Mouse (Mus musculus): ENCODE data around the gene Hbp1.

Hbp1 gene

GRCm38 (mm10) chr12:31950659-31951031, 310 bp upstream of the Hbp1 start:
- no peak for DNase-seq (ENCODE audit: low read depth, low spot score)

- DNase-seq (ENCODE audit: low read depth, low spot score): peak; percentile 87
Measured at GRCm38 (mm10) chr12:31949193-31949741, 1.1 kb downstream of the Hbp1 start.

- DNase-seq (ENCODE audit: low read depth, low spot score): no peak
Measured at GRCm38 (mm10) chr12:31948101-31949000, 2.0 kb downstream of the Hbp1 start.

- DNase-seq (ENCODE audit: low read depth, low spot score): peak; percentile 69
Measured at GRCm38 (mm10) chr12:31947476-31947875, 2.9 kb downstream of the Hbp1 start.

GRCm38 (mm10) chr12:31944405-31944804, 5.9 kb downstream of the Hbp1 start:
- DNase-seq (ENCODE audit: low read depth, low spot score): no peak

- no peak for DNase-seq (ENCODE audit: low read depth, low spot score)
Measured at GRCm38 (mm10) chr12:31943020-31943654, 7.2 kb downstream of the Hbp1 start.

- no peak for DNase-seq (ENCODE audit: low read depth, low spot score)
Measured at GRCm38 (mm10) chr12:31939026-31939425, 11.3 kb downstream of the Hbp1 start.

GRCm38 (mm10) chr12:31938391-31938997, 11.8 kb downstream of the Hbp1 start:
- DNase-seq (ENCODE audit: low read depth, low spot score): no peak

- no peak for DNase-seq (ENCODE audit: low read depth, low spot score)
Measured at GRCm38 (mm10) chr12:31937613-31938012, 12.7 kb downstream of the Hbp1 start.

GRCm38 (mm10) chr12:31936657-31937300, 13.6 kb downstream of the Hbp1 start:
- no peak for DNase-seq (ENCODE audit: low read depth, low spot score)

GRCm38 (mm10) chr12:31931818-31932217, 18.5 kb downstream of the Hbp1 start:
- no peak for DNase-seq (ENCODE audit: low read depth, low spot score)

GRCm38 (mm10) chr12:31928498-31928897, 21.8 kb downstream of the Hbp1 start:
- DNase-seq (ENCODE audit: low read depth, low spot score): no peak

GRCm38 (mm10) chr12:31926661-31927061, 23.7 kb downstream of the Hbp1 start:
- DNase-seq (ENCODE audit: low read depth, low spot score): peak; percentile 35

GRCm38 (mm10) chr12:31925343-31925742, 25.0 kb downstream of the Hbp1 start:
- DNase-seq (ENCODE audit: low read depth, low spot score): no peak

- DNase-seq (ENCODE audit: low read depth, low spot score): no peak
Measured at GRCm38 (mm10) chr12:31924135-31924534, 26.2 kb downstream of the Hbp1 start.

GRCm38 (mm10) chr12:31920464-31921405, 29.6 kb downstream of the Hbp1 start:
- no peak for DNase-seq (ENCODE audit: low read depth, low spot score)

- DNase-seq (ENCODE audit: low read depth, low spot score): no peak
Measured at GRCm38 (mm10) chr12:31917245-31917644, 33.1 kb downstream of the Hbp1 start.

- DNase-seq (ENCODE audit: low read depth, low spot score): no peak
Measured at GRCm38 (mm10) chr12:31916691-31917090, 33.6 kb downstream of the Hbp1 start.

- DNase-seq (ENCODE audit: low read depth, low spot score): no peak
Measured at GRCm38 (mm10) chr12:31913614-31914013, 36.7 kb downstream of the Hbp1 start.

GRCm38 (mm10) chr12:31912966-31913551, 37.3 kb downstream of the Hbp1 start:
- no peak for DNase-seq (ENCODE audit: low read depth, low spot score)
